Mouse (Mus musculus): Measurements from ENCODE around the gene Wdr26. TPM values are rescaled to one million over a fixed set of nuclear protein-coding genes. Genes with fewer than 3 reads are reported as not detected.

Gene Wdr26
- polyA plus RNA-seq, 1 experiment from 2014 or later, result 34.5 TPM

DNA sequence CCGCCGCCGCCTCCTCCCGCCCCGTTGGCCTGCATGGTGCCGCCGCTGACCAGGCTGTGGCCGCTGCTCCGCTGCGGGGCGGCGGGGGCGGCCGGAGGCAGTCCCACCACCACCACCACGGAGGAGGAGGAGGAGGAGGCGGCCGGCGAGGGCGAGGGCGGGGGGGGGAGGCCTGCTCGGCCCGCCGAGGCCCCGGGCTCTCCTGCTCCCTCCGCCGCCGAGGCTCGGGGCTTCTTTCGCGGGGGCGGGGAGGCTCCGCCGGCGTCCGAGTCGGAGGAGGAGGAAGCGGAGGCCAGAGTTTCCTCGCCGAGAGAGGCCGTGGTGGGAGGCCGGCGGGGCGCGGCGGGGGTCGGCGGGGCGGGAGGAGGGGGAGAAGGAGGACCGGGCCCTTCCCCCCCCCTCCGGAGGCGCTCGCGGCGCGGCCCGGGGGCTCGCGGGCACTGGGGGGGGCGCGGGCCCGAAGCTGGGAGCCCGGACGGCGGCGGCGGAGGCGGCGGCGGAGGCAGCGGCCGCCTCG, 340 bp downstream of the Wdr26 start:
- 0% methylated on average over 25 of the region's 72 CpGs for WGBS
- peak overlapping the region; percentile 80 for H3K4me2 ChIP-seq
- ATAC-seq (ENCODE audit: low FRiP score, low read depth), result peak; percentile 21; the same call in 1 of the 2 replicates
- no peaks in the 10 kb centered on the region for H3K27me3 ChIP-seq
- H3K4me1 ChIP-seq (replicated peaks), result peaks cover 32% of the 10 kb centered on the region
- peak overlapping the region; percentile 95 for H3K9ac ChIP-seq
- H3K27ac ChIP-seq (replicated peaks), result peak overlapping the region; percentile 94
- H3K9me3 ChIP-seq, result no peaks in the 10 kb centered on the region
- peaks cover 12% of the 10 kb centered on the region for H3K36me3 ChIP-seq
- peak overlapping the region; percentile 92 for H3K4me3 ChIP-seq

DNA sequence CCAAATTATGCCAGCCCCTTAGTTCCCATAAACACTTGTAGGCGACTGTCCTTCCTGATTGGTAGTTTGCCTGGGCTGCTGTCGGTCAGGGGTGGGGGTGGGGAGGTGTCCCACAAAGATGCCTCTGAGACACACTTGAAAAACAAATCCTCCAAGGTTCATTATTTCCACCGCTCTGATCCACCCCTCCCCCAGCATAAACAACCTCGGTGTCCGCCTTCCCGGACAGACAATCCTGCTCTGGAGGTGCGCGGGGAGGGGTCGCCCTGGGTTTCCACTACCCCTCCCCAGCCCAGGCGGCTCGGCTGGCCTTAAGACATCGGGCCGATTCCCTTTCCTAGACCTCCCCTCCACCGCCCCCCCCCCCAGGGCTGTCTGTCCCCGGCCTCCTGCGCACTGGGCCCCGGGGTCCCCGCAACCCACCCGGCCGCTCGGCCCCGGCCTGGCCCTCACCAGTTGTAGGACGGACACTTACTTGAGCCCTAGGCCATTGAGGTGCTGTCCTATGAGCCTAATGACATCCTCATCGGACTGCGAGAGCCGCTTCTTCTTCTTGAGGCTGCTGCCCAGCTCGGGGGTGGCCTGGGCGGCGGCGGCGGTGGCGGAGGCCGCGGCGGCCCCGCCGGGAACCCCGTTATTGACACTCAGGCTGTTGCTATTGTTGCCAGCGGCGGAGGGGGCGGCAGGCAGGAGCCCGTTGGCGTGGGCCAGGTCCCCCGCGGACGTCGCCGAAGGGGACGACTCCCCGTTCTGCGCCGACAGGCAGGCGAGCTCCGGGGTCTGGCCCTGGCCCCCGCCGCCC, 999 bp downstream of the Wdr26 start:
- H3K4me3 ChIP-seq, result peak overlapping the region; percentile 92
- under 1% methylated on average over 49 of the region's 56 CpGs for WGBS
- peak; percentile 38; the same call in 1 of the 2 replicates for ATAC-seq (ENCODE audit: low FRiP score, low read depth)
- no peaks in the 10 kb centered on the region for H3K9me3 ChIP-seq
- peak overlapping the region; percentile 94 for H3K27ac ChIP-seq (replicated peaks)
- peaks cover 15% of the 10 kb centered on the region for H3K36me3 ChIP-seq
- peaks cover 32% of the 10 kb centered on the region for H3K4me1 ChIP-seq (replicated peaks)
- peak overlapping the region; percentile 80 for H3K4me2 ChIP-seq
- no peaks in the 10 kb centered on the region for H3K27me3 ChIP-seq
- H3K9ac ChIP-seq, result peak overlapping the region; percentile 95

DNA sequence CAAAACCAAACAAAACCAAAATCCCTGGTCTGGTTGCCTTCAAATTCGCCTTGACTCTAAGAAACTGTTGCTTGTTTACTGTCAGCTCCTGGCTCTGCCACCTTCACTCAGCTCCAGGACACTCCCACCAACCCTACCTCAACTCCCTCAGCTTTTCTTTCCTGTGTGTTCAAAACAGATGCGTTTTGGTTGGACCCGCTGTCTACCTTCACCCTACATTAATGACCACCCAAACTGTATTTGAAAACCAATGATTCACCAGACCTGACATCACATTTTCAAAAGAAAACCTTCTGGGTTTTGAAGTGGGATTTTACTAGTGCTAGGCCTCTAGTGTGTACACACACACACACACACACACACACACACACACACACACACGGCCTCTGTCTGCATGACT, 1.7 kb downstream of the Wdr26 start:
- H3K27ac ChIP-seq (replicated peaks), result peak overlapping the region; percentile 94; the same call in 1 of the 2 replicates

DNA sequence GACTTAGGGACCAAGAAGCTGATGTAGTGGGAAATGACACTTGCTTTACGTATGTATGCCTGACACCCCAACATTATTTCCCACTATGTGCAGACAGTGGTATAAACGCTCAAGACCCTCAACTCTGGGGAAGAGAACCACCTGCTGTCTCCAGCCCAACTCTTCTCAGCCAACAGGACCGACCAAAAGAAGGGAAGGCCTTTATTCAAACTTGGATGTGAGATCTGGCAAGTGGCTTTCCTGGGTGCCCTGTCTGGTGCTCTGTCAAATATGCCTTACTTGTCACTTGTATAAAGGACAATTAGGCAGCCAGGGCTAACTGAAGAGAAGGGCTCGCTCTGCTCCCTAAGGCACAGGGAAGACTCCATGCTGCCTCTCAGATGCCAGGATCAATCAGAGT, 12.4 kb downstream of the Wdr26 start:
- H3K27me3 ChIP-seq, result no peaks in the 10 kb centered on the region
- H3K9me3 ChIP-seq, result no peaks in the 10 kb centered on the region
- 91% methylated on average over 4 of the region's 4 CpGs for WGBS
- no peak overlapping the region for H3K27ac ChIP-seq (replicated peaks)
- no peaks in the 10 kb centered on the region for H3K4me1 ChIP-seq (replicated peaks)
- H3K9ac ChIP-seq, result no peak overlapping the region
- H3K4me2 ChIP-seq, result no peak overlapping the region
- peaks cover 69% of the 10 kb centered on the region for H3K36me3 ChIP-seq
- no peak for ATAC-seq (ENCODE audit: low FRiP score, low read depth)
- H3K4me3 ChIP-seq, result no peak overlapping the region

More for the DNA sequence above, 1.7 kb downstream of the Wdr26 start:
- H3K9ac ChIP-seq, result peak overlapping the region; percentile 95
- peak overlapping the region; percentile 80 for H3K4me2 ChIP-seq
- H3K27me3 ChIP-seq, result no peaks in the 10 kb centered on the region
- peaks cover 32% of the 10 kb centered on the region for H3K4me1 ChIP-seq (replicated peaks)
- WGBS, result 16% methylated on average over 4 of the region's 4 CpGs
- no peak for ATAC-seq (ENCODE audit: low FRiP score, low read depth)
- H3K9me3 ChIP-seq, result no peaks in the 10 kb centered on the region
- peaks cover 21% of the 10 kb centered on the region for H3K36me3 ChIP-seq
- peak overlapping the region; percentile 92 for H3K4me3 ChIP-seq

DNA sequence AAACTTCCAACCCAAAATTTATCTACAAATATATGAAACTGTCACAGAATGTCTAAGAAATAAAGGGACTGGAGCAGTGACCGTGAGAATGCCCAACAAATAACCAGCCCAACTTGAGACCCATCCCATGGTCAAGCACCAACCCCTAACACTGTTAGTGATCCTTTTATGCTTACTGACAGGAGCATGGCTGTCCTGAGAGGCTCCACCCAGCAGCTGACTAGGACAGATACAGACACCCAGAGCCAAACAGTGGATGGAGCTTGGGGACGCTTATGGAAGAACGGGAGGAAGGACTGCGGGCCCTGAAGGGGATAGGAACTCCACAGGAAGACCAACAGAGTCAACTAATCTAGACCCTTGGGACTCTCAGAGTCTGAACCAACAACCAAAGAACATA, 22.9 kb downstream of the Wdr26 start:
- H3K27ac ChIP-seq (replicated peaks), result no peak overlapping the region

DNA sequence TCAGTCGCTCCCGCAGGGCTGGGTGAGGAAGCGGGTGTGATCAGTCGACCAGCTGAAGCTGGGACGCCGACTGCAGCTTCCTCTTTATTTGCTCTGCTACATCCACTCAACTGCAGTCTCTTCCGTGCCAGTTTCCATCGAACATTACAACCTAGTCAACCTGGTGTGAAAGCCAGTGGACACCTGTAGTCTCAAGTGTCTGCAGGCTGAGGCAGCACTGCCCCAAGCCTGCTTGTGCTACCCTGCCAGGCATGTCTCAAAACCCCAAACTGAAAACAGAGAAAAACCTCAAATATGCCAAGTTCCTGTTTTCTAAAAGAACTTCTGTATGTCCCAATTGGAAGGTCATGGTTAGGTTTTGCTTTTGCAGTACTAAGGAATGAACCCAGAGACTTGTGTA, 41.6 kb downstream of the Wdr26 start:
- H3K27ac ChIP-seq (replicated peaks), result no peak overlapping the region
- no peaks in the 10 kb centered on the region for H3K9me3 ChIP-seq
- H3K27me3 ChIP-seq, result no peaks in the 10 kb centered on the region
- 92% methylated on average over 8 of the region's 8 CpGs for WGBS
- H3K4me3 ChIP-seq, result no peak overlapping the region
- no peak overlapping the region for H3K9ac ChIP-seq
- no peak for ATAC-seq (ENCODE audit: low FRiP score, low read depth)
- no peaks in the 10 kb centered on the region for H3K4me1 ChIP-seq (replicated peaks)
- no peak overlapping the region for H3K4me2 ChIP-seq
- peaks cover 39% of the 10 kb centered on the region for H3K36me3 ChIP-seq

More for the DNA sequence above, 22.9 kb downstream of the Wdr26 start:
- Histone ChIP-seq H3K9ac (no peak overlapping the region), H3K4me2 (no peak overlapping the region), H3K9me3 (no peaks in the 10 kb centered on the region), H3K36me3 (peaks cover 79% of the 10 kb centered on the region), H3K4me3 (no peak overlapping the region), H3K4me1 (replicated peaks) (no peaks in the 10 kb centered on the region), H3K27me3 (no peaks in the 10 kb centered on the region)
- 93% methylated on average over 4 of the region's 4 CpGs for WGBS
- no peak for ATAC-seq (ENCODE audit: low FRiP score, low read depth)

DNA sequence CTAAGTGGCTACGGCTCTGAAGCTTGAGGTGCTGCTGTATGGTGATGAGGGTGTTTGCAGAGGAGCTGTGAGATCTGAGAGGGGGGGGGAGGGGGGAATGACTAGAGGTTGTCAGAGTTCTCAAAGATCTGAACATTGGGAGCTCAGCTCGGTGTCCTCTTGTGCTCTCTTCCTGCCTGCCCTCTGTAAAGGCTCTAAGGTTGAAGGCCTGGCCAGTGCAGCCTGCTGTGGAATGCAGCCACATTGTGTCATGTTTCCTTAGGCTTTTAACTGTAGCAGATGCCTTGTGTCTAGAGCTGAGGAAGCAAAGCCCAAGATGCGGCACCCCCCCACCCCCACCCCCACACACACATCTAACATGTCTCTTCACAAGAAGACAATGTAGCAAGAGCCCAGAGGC, 43.4 kb downstream of the Wdr26 start:
- no peaks in the 10 kb centered on the region for H3K9me3 ChIP-seq

DNA sequence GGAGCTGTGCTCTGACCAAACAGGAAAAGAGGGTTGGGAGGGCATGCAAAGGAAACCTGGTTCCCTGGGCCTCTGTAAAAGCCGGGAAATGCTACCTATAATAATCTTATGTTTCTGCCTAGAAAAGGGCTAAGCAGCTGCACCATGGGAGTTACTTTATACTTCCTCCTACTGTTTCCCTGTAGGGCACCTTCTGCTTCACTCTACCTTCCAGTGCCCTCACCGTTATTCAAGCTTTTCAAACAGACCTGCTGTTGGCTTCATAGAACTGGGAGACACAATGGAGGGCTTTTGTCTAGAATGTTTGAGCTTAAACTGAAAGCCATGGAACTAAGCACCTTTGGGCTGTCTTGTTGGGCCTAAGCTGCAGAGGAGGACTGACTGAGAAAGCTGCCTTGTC, 44.0 kb downstream of the Wdr26 start:
- WGBS, result 83% methylated on average over 2 of the region's 2 CpGs
- H3K36me3 ChIP-seq, result peaks cover 50% of the 10 kb centered on the region
- no peaks in the 10 kb centered on the region for H3K9me3 ChIP-seq
- no peaks in the 10 kb centered on the region for H3K27me3 ChIP-seq
- no peak overlapping the region for H3K27ac ChIP-seq (replicated peaks)
- no peak for ATAC-seq (ENCODE audit: low FRiP score, low read depth)
- H3K4me2 ChIP-seq, result no peak overlapping the region
- H3K4me1 ChIP-seq (replicated peaks), result no peaks in the 10 kb centered on the region
- no peak overlapping the region for H3K4me3 ChIP-seq
- H3K9ac ChIP-seq, result no peak overlapping the region

More for the DNA sequence above, 43.4 kb downstream of the Wdr26 start:
- no peaks in the 10 kb centered on the region for H3K27me3 ChIP-seq
- H3K9ac ChIP-seq, result no peak overlapping the region
- WGBS, result 79% methylated on average over 3 of the region's 3 CpGs
- no peaks in the 10 kb centered on the region for H3K4me1 ChIP-seq (replicated peaks)
- no peak overlapping the region for H3K4me3 ChIP-seq
- no peak overlapping the region for H3K4me2 ChIP-seq
- H3K27ac ChIP-seq (replicated peaks), result no peak overlapping the region
- no peak for ATAC-seq (ENCODE audit: low FRiP score, low read depth)
- H3K36me3 ChIP-seq, result peaks cover 44% of the 10 kb centered on the region

DNA sequence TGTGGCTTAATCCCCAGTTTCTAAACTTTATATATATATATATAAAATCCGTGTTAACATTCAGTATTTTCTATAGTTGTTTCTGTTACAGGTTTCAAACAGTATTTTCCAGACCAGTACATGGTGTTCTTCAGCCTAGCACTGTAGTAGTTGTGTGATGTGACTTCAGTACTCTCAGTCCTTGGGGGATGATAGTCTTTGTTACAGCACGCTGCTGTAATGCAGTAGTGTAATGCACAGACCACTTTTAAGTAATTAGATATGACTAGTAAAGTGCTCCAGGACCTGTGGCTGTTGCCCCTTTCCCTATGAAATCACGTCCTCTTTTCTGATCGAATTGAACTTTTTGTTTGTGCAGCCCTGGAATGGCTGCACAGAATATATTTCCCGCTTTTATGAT, 60.3 kb downstream of the Wdr26 start:
- H3K4me3 ChIP-seq, result peak overlapping the region; percentile 99
- WGBS, result 38% methylated on average over 5 of the region's 5 CpGs
- H3K36me3 ChIP-seq, result peaks cover 6% of the 10 kb centered on the region; the same call in 1 of the 2 replicates
- no peaks in the 10 kb centered on the region for H3K27me3 ChIP-seq
- H3K9ac ChIP-seq, result peak overlapping the region; percentile 98
- H3K4me2 ChIP-seq, result peak overlapping the region; percentile 72
- peaks cover 22% of the 10 kb centered on the region for H3K4me1 ChIP-seq (replicated peaks)
- no peaks in the 10 kb centered on the region for H3K9me3 ChIP-seq
- H3K27ac ChIP-seq (replicated peaks), result peak overlapping the region; percentile 92; the same call in 1 of the 2 replicates
- ATAC-seq (ENCODE audit: low FRiP score, low read depth), result no peak

DNA sequence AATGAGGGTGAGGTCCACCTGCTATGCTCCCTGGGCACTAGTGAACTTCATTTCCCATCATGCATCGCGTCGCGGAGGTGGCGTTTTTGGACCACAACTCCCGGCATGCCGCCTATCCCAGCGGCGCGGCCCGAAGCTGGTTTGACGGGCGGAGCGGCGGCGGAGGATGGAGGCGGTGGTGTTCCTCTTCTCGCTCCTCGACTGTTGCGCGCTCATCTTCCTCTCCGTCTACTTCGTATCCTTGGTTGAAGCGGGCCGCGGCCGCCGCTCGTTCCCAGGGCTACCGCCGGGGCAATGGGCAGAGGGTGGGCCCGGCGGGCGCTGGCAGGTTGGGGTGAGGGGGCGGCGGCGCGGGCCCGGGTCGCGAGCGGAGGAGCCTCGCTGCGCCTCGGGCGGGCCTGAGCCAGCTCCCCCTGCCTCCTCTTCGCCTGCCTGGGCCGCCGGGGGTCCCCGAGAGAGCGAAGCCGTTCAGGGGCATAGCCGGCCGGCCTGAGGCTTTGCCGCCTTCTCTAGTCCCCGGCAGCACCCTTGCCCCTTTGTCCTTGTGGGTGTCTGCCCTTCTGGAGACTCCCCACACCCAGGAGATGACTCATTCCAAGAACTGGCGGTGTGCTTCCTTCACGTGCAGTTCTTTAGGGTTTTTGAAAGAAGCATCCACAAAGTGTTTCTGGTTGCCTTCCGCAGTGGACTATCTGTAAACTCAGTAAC, 60.8 kb downstream of the Wdr26 start:
- Histone ChIP-seq H3K4me3 (peak overlapping the region; percentile 99), H3K9ac (peak overlapping the region; percentile 98), H3K27ac (replicated peaks) (peak overlapping the region; percentile 92), H3K4me2 (peak overlapping the region; percentile 72), H3K4me1 (replicated peaks) (peaks cover 22% of the 10 kb centered on the region), H3K27me3 (no peaks in the 10 kb centered on the region), H3K36me3 (peaks cover 6% of the 10 kb centered on the region; the same call in 1 of the 2 replicates), H3K9me3 (no peaks in the 10 kb centered on the region)
- WGBS, result under 1% methylated on average over 59 of the region's 59 CpGs
- peak; percentile 90 for ATAC-seq (ENCODE audit: low FRiP score, low read depth)

DNA sequence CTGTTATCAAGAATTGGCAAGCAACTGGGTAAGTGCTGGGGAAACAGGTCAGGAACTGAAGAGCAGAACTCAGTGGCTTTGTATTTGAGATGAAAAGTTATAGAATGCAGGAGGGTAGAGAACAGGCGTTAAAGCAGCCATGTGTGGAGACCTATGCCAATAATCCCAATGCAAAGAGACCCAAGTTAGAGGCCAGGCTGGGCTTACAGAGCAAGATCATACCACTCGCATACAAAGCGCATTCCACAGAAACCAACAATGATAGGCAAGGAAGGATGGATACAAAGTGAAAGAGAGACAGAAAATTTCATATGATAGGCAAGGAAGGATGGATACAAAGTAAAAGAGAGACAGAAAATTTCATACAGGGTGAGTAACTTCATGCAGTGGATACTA, 61.4 kb downstream of the Wdr26 start:
- H3K9me3 ChIP-seq, result no peaks in the 10 kb centered on the region
- no peaks in the 10 kb centered on the region for H3K27me3 ChIP-seq
- peaks cover 6% of the 10 kb centered on the region; the same call in 1 of the 2 replicates for H3K36me3 ChIP-seq
- H3K4me1 ChIP-seq (replicated peaks), result peaks cover 23% of the 10 kb centered on the region
- 60% methylated on average over 3 of the region's 3 CpGs for WGBS
- 0 out of 2 replicates have a peak overlapping the region, but pooled peaks have one; percentile 92 for H3K27ac ChIP-seq (replicated peaks)
- H3K4me3 ChIP-seq, result peak overlapping the region; percentile 99
- 0 out of 2 replicates have a peak overlapping the region, but pooled peaks have one; percentile 72 for H3K4me2 ChIP-seq
- no peak overlapping the region for H3K9ac ChIP-seq
- no peak for ATAC-seq (ENCODE audit: low FRiP score, low read depth)
